Mouse (Mus musculus) Muller cell, postnatal 12 days (primary cell): ENCODE results near the gene H2-DMb1.

Experiments
- DNase-seq: peaks from one replicate; pipeline ENCODE4 v3.0.0-alpha.2; 2015; ENCODE audit errors: inconsistent ontology term

H2-DMb1 gene

DNA sequence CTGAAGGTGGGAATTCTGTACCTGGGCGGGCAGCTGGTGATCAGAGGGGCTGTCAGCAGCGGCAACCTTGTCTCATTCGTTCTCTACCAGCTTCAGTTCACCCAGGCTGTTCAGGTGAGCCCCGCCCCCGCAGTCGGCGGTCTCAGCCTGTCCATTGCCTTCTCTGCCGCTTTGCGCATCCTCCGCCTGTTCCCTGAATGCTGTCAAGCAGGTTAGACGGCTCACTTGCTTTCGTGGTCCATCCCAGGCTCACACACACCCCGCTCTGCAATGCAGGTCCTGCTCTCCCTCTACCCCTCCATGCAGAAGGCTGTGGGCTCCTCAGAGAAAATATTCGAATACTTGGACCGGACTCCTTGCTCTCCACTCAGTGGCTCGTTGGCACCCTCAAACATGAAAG, 40.0 kb downstream of the H2-DMb1 start:
- no peak for DNase-seq

DNA sequence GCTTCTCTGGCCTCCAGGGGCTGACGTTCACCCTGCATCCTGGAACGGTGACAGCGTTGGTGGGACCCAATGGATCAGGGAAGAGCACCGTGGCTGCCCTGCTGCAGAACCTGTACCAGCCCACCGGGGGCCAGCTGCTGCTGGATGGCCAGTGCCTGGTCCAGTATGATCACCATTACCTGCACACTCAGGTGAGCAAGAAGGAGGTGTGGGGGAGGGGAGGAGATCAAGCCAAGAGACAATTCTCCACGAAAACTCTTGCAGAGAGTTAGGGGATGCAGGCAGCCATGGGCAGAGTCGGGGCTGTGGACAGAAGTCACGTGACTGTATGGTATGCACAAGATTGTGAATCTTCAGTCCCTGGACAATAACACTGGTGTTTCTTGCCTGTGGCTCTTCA, 40.6 kb downstream of the H2-DMb1 start:
- no peak for DNase-seq

DNA sequence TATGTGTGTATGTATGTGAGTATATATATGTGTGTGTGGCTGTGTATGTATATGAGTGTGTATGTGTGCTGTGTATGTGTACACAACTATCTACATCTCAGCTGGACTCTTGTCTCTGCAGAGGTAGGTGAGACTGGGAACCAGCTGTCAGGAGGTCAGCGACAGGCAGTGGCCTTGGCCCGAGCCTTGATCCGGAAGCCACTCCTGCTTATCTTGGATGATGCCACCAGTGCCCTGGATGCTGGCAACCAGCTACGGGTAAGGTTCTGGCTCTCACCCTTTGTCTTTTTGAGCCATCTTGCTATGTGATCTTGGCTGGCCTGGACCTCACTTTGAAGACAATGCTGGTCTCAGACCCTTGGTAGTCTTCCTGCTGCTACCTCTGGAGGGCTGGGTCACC, 41.9 kb downstream of the H2-DMb1 start:
- no peak for DNase-seq

DNA sequence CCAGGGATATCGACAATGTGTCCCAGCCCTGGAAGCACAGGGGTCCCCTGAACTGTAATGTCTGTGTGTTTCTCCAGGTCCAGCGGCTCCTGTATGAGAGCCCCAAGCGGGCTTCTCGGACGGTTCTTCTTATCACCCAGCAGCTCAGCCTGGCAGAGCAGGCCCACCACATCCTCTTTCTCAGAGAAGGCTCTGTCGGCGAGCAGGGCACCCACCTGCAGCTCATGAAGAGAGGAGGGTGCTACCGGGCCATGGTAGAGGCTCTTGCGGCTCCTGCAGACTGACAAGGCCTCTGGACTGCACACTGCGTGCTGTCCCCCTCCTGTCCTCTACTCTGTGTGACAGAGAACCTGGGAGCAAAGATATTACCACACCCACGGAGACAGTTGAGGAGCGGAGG, 43.6 kb downstream of the H2-DMb1 start:
- no peak for DNase-seq

DNA sequence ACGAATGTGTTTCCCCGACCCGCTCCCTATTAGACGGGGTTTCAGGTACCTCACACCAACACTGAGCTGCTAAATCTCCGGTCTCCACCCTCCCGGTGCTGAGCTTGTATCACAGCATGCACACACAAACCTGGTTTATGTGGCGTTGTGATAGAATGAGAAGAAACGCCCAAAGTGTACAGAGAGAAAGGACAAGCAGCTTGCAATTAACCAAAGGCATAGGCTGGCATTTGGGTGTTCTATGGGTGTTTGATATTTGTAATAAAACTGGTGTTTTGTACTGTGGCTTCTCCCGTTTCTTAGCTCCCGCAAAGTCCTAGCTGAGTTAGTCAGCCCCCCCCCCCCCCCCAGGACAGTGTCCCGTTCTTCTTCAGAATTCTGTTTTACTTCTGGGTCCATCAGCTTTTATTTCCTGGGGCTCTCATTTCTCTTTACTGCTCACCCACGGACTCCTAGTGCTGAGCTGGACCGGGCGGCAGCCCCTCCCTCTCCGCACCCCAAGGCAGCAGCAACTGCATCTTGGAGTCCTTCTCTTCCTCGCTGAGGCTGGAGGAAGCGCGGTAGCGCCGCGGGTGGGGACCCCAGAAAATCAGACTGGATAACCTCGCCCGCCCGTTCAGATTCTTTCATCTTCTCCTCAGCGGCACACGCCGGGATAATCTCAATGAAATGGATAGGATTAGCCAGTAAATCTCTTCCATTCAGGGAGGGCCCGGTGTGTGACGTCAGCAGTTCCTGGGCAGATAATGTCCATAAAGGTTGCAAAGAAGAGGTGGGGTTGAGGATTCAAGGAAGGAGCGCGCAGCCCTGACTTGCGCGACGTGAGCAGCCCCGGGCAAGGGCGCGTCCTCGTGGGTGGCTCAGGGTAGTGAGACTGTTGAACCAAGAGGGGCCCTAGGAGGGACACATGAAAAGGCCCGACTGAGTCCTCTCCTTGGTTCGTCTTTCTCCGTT, 44.3 kb downstream of the H2-DMb1 start, which contains the start of gene Psmb8:
Gene Psmb8, plus strand, starts transcription at position 781 of the 954 bp plus-strand sequence.
- DNase-seq: peak; percentile 91

DNA sequence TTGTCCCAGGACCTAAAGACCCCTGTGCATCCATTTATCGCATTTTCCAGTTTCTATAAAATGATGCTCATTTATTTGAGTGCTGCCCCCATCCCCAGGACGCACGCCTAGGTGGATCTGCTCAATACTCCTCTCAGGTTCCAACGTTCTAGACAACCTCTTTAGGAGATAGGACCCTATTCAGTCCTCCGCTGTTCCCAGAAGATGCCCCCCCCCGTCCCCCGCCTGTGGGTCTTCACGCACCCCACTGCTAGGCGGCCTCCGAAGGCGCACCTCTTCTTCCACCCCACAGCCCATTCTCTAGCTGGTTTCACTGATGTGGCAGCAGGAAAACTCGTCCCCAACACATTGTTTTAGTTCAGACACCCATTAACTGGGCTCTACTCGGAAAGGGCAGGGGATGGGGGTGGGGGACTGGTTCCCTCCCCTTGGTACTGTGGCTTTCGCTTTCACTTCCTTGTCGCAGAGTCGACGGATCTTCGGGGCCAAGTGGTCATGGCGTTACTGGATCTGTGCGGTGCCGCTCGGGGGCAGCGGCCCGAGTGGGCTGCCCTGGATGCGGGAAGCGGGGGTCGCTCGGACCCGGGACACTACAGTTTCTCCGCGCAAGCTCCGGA, 45.1 kb downstream of the H2-DMb1 start:
- peak; percentile 85 for DNase-seq

DNA sequence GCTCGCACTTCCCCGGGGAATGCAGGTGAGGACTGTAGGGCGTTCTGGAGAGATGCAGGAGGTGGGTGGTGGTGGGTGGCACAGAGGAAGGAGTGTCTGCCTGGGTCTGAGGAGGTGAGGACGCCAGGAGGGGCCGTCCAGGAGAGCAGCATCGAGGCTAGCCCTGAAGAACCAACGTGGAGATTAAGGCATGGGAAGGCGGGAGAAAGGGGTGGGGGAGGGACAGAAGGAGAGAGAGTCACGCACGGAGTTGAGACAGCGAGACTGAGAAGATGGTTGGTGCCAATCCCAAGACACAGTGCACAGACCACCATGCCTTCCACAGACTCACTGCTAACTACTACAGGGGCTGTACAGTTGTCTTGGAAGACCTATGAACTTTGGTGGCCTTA, 45.6 kb downstream of the H2-DMb1 start:
- DNase-seq: peak; percentile 20

DNA sequence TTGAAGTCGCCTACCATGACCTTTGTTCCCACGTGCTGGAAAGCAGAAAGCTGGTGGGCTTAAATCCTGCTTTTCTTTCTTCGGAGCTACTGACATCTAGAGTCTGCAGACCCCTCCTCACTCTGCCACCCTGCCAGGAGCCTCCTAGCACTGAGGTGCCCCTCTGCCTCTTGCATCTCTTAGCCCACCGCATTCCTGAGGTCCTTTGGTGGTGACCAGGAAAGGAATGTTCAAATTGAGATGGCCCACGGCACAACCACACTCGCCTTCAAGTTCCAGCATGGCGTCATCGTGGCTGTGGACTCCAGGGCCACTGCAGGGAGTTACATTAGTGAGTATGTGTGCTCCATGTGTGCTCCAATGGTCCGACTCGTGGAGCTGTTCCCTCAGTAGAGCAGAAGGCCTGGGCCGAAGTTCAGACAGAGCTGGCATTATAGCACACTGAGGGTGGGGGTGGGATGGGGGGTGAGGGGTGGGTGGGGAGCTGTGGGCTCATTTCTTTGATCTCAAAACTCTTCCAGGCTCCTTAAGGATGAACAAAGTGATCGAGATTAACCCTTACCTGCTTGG, 46.3 kb downstream of the H2-DMb1 start:
- DNase-seq: peak; percentile 17

DNA sequence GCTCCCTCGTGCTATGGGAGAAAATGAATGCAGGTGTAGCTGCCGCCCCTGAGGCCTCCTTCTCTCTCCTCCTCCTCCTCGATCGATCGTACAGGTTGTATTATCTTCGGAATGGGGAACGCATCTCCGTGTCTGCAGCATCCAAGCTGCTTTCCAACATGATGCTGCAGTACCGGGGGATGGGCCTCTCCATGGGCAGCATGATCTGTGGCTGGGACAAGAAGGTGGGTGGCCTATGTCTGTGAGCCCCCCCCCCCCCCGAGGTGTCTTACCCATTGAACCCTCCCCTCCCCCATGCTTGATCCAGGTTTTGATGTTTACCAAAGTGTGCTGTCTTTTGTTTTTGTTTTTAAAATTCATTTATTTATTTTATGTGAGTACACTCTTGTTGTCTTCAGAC, 47.2 kb downstream of the H2-DMb1 start:
- no peak for DNase-seq

DNA sequence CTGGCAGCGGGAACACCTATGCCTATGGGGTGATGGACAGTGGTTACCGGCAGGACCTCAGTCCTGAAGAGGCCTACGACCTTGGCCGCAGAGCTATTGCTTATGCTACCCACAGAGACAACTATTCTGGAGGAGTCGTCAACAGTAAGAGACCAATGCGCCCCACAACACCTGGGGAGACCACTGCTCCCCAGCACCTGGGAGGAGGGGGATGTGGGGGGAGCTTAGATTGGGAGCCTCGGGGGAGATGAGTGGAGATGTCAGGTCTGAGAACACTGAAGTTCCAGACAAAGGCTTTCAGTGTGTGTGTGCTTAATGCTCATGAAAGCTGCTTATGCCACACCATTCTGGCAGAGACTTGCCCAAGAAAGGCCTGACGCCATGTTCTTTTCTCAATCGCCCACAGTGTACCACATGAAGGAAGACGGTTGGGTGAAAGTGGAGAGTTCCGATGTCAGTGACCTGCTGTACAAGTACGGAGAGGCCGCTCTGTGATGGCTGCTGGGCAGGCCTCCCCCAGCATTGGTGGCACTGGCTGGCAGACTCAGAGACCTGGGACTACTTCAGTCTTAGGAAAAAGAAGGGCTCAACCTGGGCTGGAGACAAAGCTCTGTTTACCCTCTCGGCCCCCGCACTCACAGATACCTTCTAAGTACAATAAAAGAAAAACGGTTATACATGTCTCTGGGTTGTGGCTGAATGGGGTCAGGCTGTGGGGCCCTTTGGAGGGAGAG, 48.1 kb downstream of the H2-DMb1 start:
- DNase-seq: no peak

DNA sequence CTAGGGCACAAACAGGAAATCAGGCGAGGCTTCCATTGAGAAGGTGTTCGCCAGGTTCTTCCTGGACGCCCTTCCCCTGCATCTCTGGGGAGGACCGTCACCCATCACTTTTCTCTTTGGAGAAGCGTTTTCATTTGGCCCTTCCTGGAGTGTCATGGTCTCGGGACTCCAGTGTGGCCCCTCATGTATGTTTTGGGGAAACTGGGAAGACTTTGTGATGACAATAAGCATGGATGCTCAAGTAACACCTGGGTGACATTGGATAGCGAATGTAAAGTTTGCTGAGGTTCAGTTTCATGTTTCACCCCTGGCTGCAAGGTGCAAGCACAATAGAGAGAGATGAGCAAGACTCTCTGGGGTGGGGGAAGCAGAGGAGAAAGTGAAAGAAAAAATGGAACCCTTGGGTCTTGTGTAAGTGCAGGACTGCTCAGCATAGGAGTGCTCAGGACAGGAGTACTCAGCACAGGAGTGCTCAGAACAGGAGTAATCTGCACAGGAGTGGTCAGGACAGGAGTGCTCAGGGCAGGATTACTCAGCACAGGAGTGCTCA, 48.7 kb downstream of the H2-DMb1 start:
- DNase-seq: no peak

DNA sequence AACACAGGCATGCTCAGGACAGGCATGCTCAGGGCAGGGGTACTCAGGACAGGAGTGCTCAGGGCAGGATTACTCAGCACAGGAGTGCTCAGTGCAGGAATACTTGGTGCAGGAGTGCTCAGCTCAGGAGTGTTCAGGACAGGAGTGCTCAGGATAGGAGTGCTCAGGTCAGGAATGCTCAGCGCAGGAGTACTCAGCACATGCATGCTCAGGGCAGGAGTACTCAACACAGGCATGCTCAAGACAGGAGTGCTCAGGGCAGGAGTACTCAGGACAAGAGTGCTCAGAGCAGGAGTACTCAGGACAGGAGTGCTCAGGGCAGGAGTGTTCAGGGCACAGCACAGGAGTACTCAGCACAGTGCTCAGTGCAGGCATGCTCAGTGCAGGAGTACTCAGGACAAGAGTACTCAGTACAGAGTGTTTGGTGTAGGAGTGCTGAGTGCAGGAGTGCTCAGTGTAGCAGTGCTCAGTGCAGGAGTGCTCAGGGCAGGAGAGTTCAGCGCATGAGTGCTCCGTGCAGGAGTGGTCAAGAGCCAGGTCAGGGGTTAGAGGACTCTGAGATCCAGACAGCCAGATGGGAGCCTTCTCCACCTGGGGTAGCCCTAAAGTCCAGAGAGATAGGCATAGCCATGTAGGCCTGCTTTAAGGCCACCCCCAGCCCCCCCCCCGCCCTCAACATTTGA, 50.0 kb downstream of the H2-DMb1 start:
- DNase-seq: no peak

DNA sequence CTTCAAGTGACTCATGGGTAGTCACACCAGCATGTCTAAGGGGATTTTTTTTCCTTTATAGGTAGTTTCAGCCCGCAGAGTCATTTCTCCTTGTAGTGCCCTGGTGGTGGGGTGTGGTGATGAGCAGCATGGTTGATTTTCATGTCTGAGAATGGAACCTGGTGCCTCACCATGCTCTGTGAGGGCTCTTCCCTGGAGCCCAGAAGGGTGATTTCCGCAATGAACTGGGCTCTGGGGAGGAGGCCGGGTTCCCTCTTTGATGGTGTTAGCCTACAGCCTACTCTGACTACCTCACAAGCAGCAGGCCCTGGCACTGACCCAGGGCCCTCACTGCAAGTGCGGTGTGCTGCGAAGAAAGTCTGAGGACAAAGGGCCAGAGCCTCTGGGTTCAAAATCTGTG, 50.6 kb downstream of the H2-DMb1 start, which contains the start of gene Tap2:
Gene Tap2, plus strand, starts transcription at position 84 of the 400 bp plus-strand sequence.
- DNase-seq: peak; percentile 16

DNA sequence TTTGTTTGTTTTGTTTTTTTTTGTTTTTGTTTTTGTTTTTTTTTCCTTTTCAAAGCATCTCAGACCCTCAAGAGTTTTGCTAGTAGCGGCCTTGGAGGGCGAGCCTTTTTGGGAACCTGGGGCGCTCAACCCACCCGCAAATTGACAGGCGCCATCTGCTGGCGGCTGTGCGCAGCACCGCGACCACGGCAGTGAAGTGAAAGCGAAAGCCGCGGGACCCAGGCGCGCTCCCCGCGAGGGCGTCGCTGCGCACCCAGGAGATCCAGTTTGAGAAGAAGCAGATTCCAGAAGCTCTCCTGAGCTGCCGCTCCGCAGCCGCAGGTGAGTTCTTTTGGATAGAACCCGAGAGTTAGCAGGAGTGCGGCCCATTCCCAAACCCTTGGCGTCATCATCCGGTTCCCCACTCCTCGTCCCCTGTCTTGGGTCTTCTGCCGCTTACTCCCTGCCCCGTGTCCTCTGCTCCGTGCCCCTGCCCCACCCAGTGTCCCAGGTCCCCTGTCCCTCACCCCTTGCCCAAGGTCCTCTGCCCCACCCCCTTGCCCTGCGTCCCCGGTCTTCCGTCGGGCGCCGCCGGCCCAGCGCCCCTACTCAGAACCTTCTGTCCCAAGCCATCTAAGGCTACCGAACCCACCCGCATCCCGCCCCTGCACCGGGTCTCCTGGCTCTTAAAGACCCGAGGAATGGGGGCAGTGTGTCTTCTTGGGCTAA, 51.6 kb downstream of the H2-DMb1 start:
- peak; percentile 85 for DNase-seq

DNA sequence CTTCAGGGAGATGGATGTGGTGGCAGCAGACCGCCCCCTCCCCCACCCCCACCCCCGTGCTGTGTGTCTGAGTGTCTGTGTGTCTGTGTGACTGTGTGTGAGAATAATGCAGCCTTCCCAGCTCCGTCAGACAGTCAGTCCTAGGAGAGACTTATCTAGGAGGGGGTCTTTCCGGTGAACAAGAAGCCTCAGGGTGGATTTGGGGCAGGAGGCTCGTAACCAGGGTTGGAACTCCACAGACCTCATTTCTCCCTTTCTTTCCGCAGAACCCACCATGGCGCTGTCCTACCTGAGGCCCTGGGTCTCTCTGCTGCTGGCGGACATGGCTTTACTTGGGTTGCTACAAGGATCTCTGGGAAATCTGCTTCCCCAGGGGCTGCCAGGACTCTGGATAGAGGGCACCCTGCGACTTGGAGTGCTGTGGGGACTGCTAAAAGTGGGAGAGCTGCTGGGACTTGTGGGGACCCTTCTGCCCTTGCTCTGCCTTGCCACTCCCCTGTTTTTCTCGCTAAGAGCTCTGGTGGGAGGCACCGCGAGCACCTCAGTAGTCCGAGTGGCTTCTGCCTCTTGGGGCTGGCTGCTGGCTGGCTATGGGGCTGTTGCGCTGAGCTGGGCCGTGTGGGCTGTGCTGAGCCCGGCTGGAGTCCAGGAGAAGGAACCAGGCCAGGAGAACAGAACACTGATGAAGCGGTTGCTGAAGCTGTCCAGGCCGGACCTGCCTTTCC, 52.3 kb downstream of the H2-DMb1 start:
- DNase-seq: peak; percentile 61

DNA sequence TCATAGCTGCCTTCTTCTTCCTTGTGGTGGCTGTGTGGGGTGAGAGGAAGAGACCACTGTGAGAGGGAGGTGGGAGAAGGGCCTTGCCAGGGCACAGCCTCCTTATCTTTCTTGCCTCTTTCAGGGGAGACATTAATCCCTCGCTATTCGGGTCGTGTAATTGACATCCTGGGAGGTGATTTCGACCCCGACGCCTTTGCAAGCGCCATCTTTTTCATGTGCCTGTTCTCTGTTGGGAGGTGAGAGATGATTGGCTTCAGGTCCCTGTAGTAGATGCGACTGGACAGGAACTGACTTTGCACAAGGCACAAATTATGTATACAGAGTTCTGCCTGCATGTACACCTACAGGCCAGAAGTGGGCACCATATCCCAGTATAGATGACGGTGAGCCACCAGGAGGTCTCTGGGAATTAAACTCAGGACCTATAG, 52.9 kb downstream of the H2-DMb1 start:
- peak; percentile 55 for DNase-seq

DNA sequence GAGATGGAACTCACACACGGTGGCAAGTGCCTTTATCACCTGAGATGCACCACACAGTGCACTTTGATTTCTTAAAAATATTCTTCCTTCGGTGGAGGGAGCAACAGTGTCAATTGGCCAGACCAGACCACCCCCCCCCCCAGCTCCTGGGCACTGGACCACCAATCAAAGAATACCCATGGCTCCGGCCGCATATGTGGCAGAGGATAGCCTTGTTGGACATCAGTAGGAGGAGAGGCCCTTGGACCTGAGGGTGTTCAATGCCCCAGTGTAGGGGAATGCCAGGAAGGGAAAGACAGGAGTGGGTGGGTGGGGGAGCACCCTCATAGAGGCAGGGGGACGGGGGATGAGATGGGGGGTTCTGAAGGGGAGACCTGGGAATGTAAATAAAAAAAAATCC, 53.9 kb downstream of the H2-DMb1 start:
- no peak for DNase-seq

DNA sequence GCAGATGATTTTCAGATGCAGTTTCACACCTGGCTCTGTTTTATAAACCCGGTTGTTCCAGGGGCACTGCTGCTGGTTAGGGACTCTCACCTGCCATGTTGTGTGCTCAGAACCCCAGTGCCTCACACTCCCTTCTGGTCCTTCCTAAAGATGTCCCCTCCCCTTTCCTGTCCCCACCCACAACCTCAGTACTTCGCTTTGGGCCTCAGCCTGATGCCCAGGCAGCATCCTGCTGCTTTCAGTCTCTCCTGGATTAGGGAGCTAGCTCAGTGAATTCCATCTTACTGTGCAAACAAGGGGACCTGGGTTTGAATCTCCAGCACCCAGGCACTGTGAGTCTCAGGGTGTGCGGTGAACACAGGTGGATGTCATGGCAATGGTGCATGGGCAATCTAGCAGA, 54.6 kb downstream of the H2-DMb1 start:
- DNase-seq: no peak

DNA sequence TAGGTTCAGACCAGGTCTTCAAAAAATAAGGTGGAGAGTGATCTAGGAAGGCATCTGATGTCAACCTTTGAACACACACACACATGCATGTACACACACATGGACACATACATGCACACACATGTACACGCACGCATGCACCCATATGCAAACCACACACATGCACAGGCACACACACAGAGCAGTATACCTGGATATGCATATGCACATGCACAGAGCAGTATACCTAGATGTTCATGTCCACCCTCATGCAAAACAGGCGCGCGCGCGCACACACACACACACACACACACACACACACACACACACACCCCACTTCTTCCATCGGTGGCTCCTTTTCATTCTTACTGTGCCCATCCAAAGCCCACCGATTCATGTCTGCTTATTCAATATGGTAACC, 55.0 kb downstream of the H2-DMb1 start:
- no peak for DNase-seq

DNA sequence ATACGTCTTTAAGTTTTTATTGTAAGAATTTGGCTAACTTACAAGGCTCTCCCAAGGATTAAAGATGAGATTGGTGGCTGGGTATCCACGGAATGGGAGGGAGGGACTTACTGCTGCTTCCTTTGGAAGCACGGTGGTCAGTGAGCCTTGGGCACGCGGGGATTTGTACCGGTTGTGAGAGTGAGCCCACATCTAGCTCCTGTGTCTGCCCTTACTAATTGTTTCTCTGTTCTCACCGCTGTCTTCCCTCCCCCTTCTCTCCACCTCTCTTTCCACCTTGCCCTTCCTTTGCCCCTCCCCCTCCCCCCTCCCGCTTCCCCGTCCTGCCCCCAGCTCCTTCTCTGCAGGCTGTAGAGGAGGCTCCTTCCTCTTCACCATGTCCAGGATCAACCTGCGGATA, 55.5 kb downstream of the H2-DMb1 start:
- no peak for DNase-seq
